Mouse (Mus musculus): ENCODE data around the gene C1qtnf3. TPM values are rescaled to one million over a fixed set of nuclear protein-coding genes. Genes with fewer than 3 reads are reported as not detected.
A peak's percentile ranks its signal among the peaks of the same experiment; 100 is the strongest.

C1qtnf3 gene
- polyA plus RNA-seq, 1 experiment from 2014 or later, result 2.2 TPM

GRCm38 (mm10) chr15:10955156-10955555 is 3.0 kb downstream of the C1qtnf3 start:
- H3K4me1 ChIP-seq (ENCODE audit: control insufficient read depth, insufficient read depth, low read length), result peaks cover 3% of the 10 kb centered on the region; the same call in 1 of the 2 replicates
- H3K36me3 ChIP-seq (ENCODE audit: control insufficient read depth, insufficient read depth, low read length), result no peaks in the 10 kb centered on the region
- H3K27me3 ChIP-seq (replicated peaks; ENCODE audit: control insufficient read depth, insufficient read depth, low read length), result no peaks in the 10 kb centered on the region
- ATAC-seq, result no peak
- WGBS, result 52% methylated on average over 5 of the region's 5 CpGs
- H3K4me2 ChIP-seq (ENCODE audit: low read depth, low read length), result no peak overlapping the region
- H3K27ac ChIP-seq (ENCODE audit: low read length), result no peak overlapping the region
- H3K9ac ChIP-seq (ENCODE audit: low read depth, low read length), result no peak overlapping the region
- no peak overlapping the region for H3K4me3 ChIP-seq (ENCODE audit: low read length)
- no peaks in the 10 kb centered on the region for H3K9me3 ChIP-seq (ENCODE audit: control insufficient read depth, low read length)

GRCm38 (mm10) chr15:10956706-10957105 is 4.6 kb downstream of the C1qtnf3 start:
- WGBS, result 61% methylated on average over 3 of the region's 3 CpGs
- H3K36me3 ChIP-seq (ENCODE audit: control insufficient read depth, insufficient read depth, low read length), result no peaks in the 10 kb centered on the region
- no peak overlapping the region for H3K9ac ChIP-seq (ENCODE audit: low read depth, low read length)
- H3K4me3 ChIP-seq (ENCODE audit: low read length), result no peak overlapping the region
- H3K4me2 ChIP-seq (ENCODE audit: low read depth, low read length), result no peak overlapping the region
- no peak for ATAC-seq
- no peaks in the 10 kb centered on the region for H3K9me3 ChIP-seq (ENCODE audit: control insufficient read depth, low read length)
- H3K27ac ChIP-seq (ENCODE audit: low read length), result no peak overlapping the region
- peaks cover 3% of the 10 kb centered on the region; the same call in 1 of the 2 replicates for H3K4me1 ChIP-seq (ENCODE audit: control insufficient read depth, insufficient read depth, low read length)
- no peaks in the 10 kb centered on the region for H3K27me3 ChIP-seq (replicated peaks; ENCODE audit: control insufficient read depth, insufficient read depth, low read length)

DNA sequence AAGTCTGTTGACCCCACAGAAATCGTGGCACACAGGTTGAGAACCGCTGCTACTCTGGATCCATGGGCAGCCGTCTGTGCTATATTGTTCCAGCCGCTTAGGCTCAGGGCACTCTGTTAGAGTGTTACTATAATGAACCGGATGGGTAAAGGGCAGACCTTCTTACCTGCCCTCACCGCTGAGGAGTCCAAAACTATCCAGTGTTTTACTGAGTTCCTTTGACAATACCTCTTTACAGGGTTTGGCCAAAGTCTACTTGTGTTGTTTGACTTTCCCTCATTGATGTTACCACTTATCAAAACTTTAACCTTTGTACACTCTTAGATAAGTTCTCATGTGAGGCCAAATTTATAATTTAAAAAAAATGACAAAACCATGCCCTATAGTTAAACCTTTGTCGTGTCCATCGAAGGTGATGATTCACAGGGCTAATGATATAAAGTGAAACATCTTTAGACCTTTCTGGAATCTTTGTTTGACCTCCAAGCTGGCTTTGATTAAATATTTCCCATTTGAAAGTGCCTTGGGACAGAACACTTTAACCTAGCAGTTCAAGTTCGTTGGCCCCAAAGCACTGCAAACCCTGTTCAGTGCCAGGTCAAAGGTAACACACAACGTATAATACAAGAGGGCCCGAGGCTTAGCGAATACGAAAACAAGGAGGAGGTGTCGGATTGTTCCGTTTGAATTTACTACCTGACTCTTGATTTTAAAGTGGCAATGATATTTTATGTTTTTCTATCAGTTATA is 7.3 kb downstream of the C1qtnf3 start:
- Histone ChIP-seq H3K4me3 (ENCODE audit: low read length) (no peak overlapping the region), H3K9me3 (ENCODE audit: control insufficient read depth, low read length) (no peaks in the 10 kb centered on the region), H3K36me3 (ENCODE audit: control insufficient read depth, insufficient read depth, low read length) (no peaks in the 10 kb centered on the region), H3K27ac (ENCODE audit: low read length) (no peak overlapping the region), H3K9ac (ENCODE audit: low read depth, low read length) (no peak overlapping the region), H3K27me3 (replicated peaks; ENCODE audit: control insufficient read depth, insufficient read depth, low read length) (no peaks in the 10 kb centered on the region), H3K4me1 (ENCODE audit: control insufficient read depth, insufficient read depth, low read length) (peaks cover 3% of the 10 kb centered on the region; the same call in 1 of the 2 replicates), H3K4me2 (ENCODE audit: low read depth, low read length) (no peak overlapping the region)
- peak; percentile 87 for ATAC-seq
- 69% methylated on average over 15 of the region's 15 CpGs for WGBS

DNA sequence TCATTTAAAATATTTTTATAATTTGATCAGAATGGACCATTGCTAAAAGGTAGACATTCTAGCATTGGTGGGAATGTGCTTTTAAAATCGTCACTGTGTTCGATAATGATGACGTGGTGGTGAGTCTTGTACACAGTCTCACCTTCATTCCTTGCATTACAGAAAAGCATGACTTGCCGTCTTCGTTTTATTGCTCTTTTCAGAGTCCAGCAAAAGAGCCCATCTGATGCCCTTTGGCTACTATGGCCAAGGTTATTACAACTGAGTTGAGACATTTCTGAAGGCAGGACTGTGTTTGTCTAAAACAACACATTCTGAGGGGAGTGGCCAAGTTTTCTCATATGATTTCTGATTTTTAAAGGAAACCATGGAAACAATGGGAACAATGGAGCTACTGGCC is 8.1 kb downstream of the C1qtnf3 start:
- Histone ChIP-seq H3K4me2 (ENCODE audit: low read depth, low read length) (no peak overlapping the region), H3K27me3 (replicated peaks; ENCODE audit: control insufficient read depth, insufficient read depth, low read length) (no peaks in the 10 kb centered on the region), H3K4me3 (ENCODE audit: low read length) (no peak overlapping the region), H3K36me3 (ENCODE audit: control insufficient read depth, insufficient read depth, low read length) (no peaks in the 10 kb centered on the region), H3K9me3 (ENCODE audit: control insufficient read depth, low read length) (no peaks in the 10 kb centered on the region), H3K4me1 (ENCODE audit: control insufficient read depth, insufficient read depth, low read length) (no peaks in the 10 kb centered on the region), H3K9ac (ENCODE audit: low read depth, low read length) (no peak overlapping the region), H3K27ac (ENCODE audit: low read length) (no peak overlapping the region)
- no peak for ATAC-seq
- 86% methylated on average over 5 of the region's 5 CpGs for WGBS

- WGBS, result 62% methylated on average over 2 of the region's 2 CpGs
- H3K36me3 ChIP-seq (ENCODE audit: control insufficient read depth, insufficient read depth, low read length), result no peaks in the 10 kb centered on the region
- no peak overlapping the region for H3K27ac ChIP-seq (ENCODE audit: low read length)
- H3K27me3 ChIP-seq (replicated peaks; ENCODE audit: control insufficient read depth, insufficient read depth, low read length), result no peaks in the 10 kb centered on the region
- H3K9me3 ChIP-seq (ENCODE audit: control insufficient read depth, low read length), result no peaks in the 10 kb centered on the region
- H3K9ac ChIP-seq (ENCODE audit: low read depth, low read length), result no peak overlapping the region
- no peaks in the 10 kb centered on the region for H3K4me1 ChIP-seq (ENCODE audit: control insufficient read depth, insufficient read depth, low read length)
- no peak overlapping the region for H3K4me3 ChIP-seq (ENCODE audit: low read length)
- no peak for ATAC-seq
- H3K4me2 ChIP-seq (ENCODE audit: low read depth, low read length), result no peak overlapping the region
These were observed 10.5 kb downstream of the C1qtnf3 start for GRCm38 (mm10) chr15:10962601-10963000.

DNA sequence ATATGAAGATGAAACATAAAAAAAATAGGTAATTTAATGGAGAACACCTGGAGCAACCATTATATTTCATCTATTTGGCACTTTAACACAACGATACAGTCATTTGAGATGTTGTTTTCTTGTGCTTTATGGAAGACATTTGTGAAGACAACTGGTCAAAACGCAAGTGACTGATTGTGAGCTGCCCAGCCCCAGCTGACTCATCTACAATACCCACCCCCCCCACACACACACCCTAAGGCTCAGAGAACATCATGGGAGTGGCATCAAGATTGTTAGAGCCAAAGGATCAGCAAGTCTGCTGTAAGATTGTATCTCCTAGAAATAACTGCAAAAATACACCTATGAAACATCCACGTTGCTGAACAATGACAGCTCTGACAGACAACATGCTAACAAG is 17.3 kb downstream of the C1qtnf3 start:
- no peak overlapping the region for H3K4me2 ChIP-seq (ENCODE audit: low read depth, low read length)
- no peak overlapping the region for H3K4me3 ChIP-seq (ENCODE audit: low read length)
- no peaks in the 10 kb centered on the region for H3K36me3 ChIP-seq (ENCODE audit: control insufficient read depth, insufficient read depth, low read length)
- H3K9me3 ChIP-seq (ENCODE audit: control insufficient read depth, low read length), result no peaks in the 10 kb centered on the region
- H3K9ac ChIP-seq (ENCODE audit: low read depth, low read length), result no peak overlapping the region
- 0 out of 2 replicates have a peak, but pooled peaks cover 3% of the 10 kb centered on the region for H3K4me1 ChIP-seq (ENCODE audit: control insufficient read depth, insufficient read depth, low read length)
- 72% methylated on average over 3 of the region's 3 CpGs for WGBS
- H3K27me3 ChIP-seq (replicated peaks; ENCODE audit: control insufficient read depth, insufficient read depth, low read length), result no peaks in the 10 kb centered on the region
- ATAC-seq, result peak; percentile 56; the same call in 1 of the 2 replicates
- H3K27ac ChIP-seq (ENCODE audit: low read length), result no peak overlapping the region

DNA sequence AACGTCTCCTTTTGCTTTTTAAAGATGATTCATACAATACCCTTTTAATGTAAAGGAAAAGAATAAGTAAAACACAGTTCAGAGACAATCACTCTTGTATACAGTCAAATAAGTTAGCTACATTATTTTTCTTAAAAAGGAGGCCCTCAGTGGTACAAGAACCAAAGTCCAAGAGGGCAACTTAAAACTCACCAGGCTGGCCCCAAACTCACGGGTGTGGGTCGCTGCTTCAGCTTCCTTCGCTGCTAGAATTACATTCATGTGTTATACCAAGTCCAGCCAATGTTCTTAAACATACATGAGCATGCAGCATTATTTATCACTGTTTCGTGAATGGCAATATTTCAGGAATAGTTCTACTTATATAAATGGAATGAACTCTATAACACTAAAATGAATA is 18.6 kb downstream of the C1qtnf3 start:
- Histone ChIP-seq H3K9ac (ENCODE audit: low read depth, low read length) (no peak overlapping the region), H3K36me3 (ENCODE audit: control insufficient read depth, insufficient read depth, low read length) (no peaks in the 10 kb centered on the region), H3K4me2 (ENCODE audit: low read depth, low read length) (no peak overlapping the region), H3K27me3 (replicated peaks; ENCODE audit: control insufficient read depth, insufficient read depth, low read length) (no peaks in the 10 kb centered on the region), H3K4me1 (ENCODE audit: control insufficient read depth, insufficient read depth, low read length) (0 out of 2 replicates have a peak, but pooled peaks cover 3% of the 10 kb centered on the region), H3K27ac (ENCODE audit: low read length) (no peak overlapping the region), H3K4me3 (ENCODE audit: low read length) (no peak overlapping the region), H3K9me3 (ENCODE audit: control insufficient read depth, low read length) (no peaks in the 10 kb centered on the region)
- no peak for ATAC-seq
- WGBS, result 78% methylated on average over 5 of the region's 5 CpGs

- no peak overlapping the region for H3K9ac ChIP-seq (ENCODE audit: low read depth, low read length)
- H3K27me3 ChIP-seq (replicated peaks; ENCODE audit: control insufficient read depth, insufficient read depth, low read length), result no peaks in the 10 kb centered on the region
- H3K36me3 ChIP-seq (ENCODE audit: control insufficient read depth, insufficient read depth, low read length), result no peaks in the 10 kb centered on the region
- H3K9me3 ChIP-seq (ENCODE audit: control insufficient read depth, low read length), result no peaks in the 10 kb centered on the region
- no peak overlapping the region for H3K4me2 ChIP-seq (ENCODE audit: low read depth, low read length)
- H3K4me1 ChIP-seq (ENCODE audit: control insufficient read depth, insufficient read depth, low read length), result 0 out of 2 replicates have a peak, but pooled peaks cover 3% of the 10 kb centered on the region
- no peak overlapping the region for H3K27ac ChIP-seq (ENCODE audit: low read length)
- no peak overlapping the region for H3K4me3 ChIP-seq (ENCODE audit: low read length)
- ATAC-seq, result no peak
These were observed 25.0 kb downstream of the C1qtnf3 start for GRCm38 (mm10) chr15:10977151-10977550.

- Histone ChIP-seq H3K4me1 (ENCODE audit: control insufficient read depth, insufficient read depth, low read length) (peaks cover 14% of the 10 kb centered on the region; the same call in 1 of the 2 replicates), H3K27ac (ENCODE audit: low read length) (no peak overlapping the region), H3K36me3 (ENCODE audit: control insufficient read depth, insufficient read depth, low read length) (no peaks in the 10 kb centered on the region), H3K9me3 (ENCODE audit: control insufficient read depth, low read length) (no peaks in the 10 kb centered on the region), H3K4me3 (ENCODE audit: low read length) (peak overlapping the region; percentile 80), H3K4me2 (ENCODE audit: low read depth, low read length) (peak overlapping the region; percentile 77), H3K27me3 (replicated peaks; ENCODE audit: control insufficient read depth, insufficient read depth, low read length) (no peaks in the 10 kb centered on the region), H3K9ac (ENCODE audit: low read depth, low read length) (peak overlapping the region; percentile 93; the same call in 1 of the 2 replicates)
- 63% methylated on average over 2 of the region's 2 CpGs for WGBS
- no peak for ATAC-seq
These were observed 28.6 kb downstream of the C1qtnf3 start for GRCm38 (mm10) chr15:10980712-10981111.
